Mouse (Mus musculus): ENCODE data around the gene Vwa3b.
A peak's percentile ranks its signal among the peaks of the same experiment; 100 is the strongest.

Gene Vwa3b

DNA sequence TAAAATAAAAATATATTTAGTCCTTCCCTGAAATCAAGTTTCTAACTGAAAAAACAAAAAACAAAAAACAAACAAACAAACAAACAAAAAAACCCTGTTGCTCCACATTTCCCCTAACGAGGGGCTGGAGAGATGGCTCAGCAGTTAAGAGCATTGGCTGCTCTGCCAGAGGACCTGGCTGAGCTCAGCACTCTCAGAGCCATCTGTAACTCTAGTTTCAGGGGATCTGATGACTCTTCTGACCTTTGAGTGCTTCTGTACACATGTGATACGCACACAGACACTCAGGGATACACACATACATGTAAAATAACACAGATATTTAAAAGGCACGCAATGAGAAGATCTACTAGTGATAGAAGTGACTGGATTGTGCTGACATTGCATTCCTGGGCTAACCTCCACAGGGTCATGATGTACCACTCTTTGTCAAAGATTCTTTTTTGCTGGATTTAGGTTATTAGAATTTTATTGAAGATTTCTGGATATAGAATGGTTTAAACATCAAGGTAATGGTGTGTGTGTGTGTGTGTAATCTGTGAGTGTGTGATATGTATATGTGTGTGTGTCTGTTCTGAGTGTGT lies 14.7 kb upstream of the Vwa3b start:
- no peak for DNase-seq (ENCODE audit: low read depth)

DNA sequence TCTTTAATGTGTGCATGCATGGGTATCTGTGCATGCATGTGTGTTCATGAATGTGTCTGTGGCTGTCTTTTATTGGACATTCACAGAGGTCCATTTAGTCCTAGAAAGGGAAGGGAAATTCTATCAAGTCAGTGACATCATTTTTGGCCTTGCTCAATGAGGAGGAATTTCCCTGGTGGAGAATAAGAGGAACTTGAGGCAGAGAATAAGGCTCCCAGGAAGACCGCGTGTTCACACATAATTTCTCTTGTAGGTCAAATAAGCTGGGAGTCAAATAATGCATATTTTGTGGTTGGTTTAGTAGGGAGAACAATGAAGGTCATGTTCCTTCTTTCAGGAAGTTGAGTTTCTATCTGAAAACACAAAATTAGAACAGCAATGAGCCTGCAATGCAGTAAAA lies 13.4 kb upstream of the Vwa3b start:
- DNase-seq (ENCODE audit: low read depth): no peak

DNA sequence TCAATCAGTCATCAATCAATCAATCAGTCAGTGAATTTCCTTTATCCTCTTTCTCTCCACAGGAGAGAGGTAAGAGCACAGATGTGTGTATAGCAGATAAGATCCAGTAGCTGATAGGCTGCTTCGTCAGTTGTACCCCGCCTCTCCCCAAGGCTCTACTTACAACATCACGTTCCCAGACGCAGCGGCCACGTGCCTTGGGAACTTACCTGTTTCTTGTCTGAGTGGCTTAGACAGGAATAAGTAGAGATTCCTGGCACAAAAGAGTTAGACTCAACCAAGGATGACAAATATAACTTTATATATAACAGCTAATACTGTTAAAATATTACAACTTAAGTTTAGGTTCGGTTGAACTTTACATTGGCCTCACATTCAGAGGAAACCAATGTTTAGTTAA lies 12.7 kb upstream of the Vwa3b start:
- DNase-seq (ENCODE audit: low read depth): no peak

DNA sequence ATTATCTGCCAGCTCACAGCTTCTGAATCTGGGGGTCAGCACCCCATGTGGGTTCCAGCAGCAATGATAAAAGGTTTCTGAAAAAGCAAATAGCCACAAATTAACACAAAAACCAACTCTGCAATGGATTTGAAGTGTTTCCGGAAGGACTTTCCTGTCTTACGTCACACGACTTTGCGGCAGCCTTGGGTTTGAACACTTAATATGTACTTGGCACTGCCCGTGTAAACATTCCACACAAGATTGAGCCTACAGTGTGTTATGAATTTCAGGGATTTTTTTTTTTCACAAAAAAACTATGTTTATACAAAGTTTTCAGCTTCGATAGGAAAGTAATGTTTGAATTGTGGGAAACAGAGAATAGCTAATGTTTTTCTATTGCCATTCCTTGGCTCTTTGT lies 7.4 kb upstream of the Vwa3b start:
- DNase-seq (ENCODE audit: low read depth): no peak

DNA sequence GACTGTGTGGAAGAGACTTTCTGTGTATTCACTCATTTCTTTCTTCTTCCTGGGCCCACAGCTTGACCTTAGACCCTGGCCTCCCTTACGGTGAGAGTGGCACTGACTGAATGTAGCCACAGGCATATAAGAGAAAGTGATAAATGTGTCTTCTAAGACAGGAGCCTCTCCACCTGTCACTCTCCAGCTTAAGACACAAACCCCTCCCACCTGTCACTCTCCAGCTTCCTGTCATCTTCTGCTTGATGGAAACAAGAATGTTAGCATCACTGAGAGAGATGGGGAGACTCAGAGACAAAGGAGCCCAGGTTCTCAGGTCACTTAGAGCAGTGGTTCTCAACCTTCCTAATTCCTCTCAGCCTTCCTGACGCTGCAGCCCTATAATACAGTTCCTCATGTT lies 3.7 kb upstream of the Vwa3b start:
- DNase-seq (ENCODE audit: low read depth): peak; percentile 65

DNA sequence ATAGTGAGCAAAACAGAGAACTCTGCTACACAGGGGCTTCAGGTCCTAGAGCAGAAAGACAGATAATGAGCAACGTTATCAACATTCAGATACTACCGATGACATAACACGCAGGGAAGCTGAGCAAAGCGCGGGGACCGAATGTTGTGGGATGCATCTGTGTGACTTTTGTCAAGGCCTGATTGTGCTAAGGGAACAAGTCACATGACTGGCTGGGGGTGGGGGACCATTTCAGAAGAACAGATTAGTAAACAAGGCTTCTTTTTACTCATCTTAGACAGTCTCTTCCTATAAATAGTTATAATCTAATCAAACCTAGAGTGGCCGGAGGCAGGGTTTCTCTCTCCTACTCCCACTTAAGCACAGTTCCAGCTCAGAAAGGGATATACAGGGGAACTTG lies 1.7 kb upstream of the Vwa3b start:
- DNase-seq (ENCODE audit: low read depth): no peak

DNA sequence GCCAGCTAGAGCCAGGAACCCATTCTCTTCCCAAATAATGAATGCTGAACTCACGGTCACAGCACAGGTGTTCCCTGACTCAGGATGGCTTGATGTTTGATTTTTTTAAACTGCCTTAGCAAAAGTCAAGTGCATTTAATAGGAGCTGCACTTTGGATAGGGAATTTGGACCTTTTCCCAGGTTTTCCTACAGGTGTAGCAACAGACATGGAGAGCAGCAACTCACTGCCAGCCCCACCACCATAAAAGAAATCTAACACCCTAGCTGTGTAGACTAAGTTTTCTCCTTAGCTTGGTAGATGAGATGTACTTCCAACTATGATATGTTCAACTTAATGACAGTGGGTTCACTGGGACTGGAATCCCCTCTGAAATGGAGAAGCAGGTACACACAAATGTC lies 1.0 kb upstream of the Vwa3b start:
- DNase-seq (ENCODE audit: low read depth): no peak

DNA sequence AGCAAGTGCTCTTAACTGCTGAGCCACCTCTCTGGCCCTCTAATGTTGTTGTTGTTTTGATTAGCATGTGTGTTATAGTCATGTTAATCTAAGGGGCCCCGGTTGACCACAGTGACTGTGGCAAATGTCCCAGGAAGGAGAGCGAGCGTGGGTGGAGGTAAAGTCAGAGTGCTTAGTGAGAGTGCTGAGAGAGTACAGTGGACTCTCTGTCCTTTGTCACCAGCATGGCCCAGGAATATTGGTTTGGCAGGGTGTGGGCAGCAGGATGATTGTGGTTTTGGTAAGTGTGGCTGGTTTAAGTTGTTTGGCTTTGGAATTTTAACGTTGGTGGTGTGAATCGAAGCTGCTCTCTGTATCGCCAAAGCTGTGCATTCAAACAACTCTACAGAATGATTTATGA lies 470 bp downstream of the Vwa3b start:
- DNase-seq (ENCODE audit: low read depth): no peak

DNA sequence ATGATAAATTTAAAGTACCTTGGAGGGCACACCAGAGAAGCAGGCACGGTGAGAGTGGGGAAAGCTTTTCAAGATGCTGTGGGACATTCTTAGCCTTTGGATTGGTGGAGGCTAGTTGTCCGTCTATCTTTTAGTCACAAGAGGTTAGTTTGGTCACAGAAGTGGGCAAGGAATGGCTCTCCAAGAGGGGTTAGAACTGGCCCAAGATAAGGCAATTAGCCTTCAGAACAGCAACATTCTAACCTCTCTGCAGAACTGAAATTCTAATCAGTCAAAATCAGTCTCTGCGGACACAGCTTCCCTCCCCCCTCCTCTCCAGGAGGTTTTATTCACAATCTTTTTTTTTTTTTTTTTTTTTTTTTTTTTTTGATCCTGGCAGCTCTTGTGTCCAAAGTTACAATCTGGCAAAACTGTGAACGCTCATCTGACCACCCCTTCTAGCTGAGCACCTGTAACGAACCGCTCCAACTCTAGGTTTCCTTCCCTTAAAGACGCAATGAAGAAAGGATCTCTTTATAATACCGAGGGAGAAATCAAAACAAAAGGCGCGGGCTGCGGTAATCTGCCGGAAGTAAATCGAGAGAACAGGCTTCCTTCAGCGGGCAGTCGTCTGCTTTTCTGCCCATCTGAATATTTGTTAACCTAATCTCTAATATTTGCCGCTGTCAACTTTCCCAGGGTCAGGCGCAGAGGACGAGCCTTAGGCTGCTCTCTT lies 2.2 kb downstream of the Vwa3b start:
- DNase-seq (ENCODE audit: low read depth): peak; percentile 69

DNA sequence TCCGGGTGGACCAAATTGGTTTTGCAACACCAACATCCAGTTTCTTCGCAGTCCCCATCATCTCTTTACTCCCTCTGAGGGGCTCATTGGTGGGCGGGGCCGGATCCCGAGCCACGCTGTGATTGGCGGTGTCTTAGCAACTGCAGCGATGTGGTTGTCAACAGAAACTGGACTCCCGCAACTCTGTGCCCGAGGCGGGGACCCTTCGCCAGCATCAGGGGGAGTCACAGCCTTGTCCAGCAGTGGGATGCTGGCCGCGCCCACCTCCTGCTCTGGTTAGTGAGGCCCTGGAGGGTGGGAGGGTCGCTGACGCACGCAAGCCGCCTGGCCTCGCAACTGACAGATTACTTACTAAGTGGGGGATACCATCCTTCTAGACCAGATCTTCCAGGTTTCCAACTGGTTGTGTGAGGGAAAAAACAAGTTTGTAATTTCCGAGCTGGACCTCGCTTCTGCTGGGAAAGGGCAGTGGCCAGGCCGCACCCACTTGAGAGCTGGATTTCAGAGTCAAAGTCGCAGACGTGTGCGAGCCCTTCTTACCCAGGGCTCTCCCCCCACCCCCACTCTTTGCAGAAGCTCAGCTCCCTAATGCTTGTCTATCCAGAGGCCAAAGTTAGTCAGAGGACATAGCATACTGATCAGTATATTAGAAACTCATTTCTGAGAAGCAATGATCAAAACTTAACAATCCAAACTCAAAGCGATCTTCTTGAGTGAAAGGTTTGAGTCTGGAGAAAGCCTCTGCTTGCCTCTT lies 2.9 kb downstream of the Vwa3b start:
- peak; percentile 67 for DNase-seq (ENCODE audit: low read depth)

DNA sequence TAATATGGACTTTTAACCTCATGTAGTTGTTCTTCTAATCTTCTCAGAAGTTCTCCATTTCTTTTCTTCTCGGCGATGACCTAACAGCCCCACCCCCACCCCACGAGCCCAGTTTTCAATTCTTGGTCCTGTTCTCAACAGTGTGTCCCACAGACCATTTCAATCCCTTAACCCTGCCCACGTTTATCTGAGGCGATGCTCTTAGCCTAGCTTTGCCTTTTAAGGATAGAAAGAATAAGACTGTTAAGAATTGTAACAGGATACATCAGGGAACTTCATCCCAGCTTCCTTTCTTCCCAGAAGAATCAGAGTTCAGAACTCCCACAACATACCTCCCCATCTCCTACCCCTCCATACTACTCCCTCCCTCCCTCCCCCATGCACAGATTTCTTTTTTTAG lies 3.5 kb downstream of the Vwa3b start:
- no peak for DNase-seq (ENCODE audit: low read depth)

DNA sequence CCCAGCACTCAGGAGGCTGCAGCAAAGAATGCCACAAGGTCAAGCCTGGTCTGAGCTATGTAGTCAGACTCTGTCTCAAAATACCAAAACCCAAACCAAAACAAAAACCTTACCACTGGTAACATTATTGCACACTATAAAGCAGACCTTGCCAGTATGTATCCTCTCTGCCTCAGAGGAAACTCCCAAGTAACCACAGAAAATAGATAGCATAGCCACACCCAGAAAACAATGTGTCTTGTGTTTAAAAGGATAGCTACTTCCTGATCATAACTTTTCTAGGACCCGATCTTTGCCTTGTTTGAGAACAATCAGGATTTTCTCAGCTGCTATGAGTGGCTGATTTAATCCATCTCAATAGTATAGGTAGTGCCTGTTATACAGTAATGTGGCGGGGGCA lies 4.3 kb downstream of the Vwa3b start:
- DNase-seq (ENCODE audit: low read depth): peak; percentile 67

DNA sequence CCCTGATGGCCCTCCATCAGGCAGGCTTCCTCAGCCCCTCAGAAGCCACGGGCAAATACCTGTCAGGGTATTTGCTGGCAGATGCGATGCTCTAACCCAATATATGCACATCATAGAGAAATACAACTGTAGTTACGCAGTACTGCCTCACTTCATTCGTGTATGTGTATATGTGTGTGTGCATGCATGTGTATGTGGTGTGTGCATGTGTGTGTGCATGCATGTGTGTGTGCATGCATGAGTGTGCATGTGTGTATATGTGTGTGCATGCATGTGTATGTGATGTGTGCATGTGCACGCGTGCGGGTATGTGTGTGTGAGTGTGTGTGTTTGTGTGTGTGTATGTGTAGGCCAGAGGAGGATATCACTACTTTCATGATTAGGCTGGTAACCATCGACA lies 9.5 kb downstream of the Vwa3b start:
- no peak for DNase-seq (ENCODE audit: low read depth)

DNA sequence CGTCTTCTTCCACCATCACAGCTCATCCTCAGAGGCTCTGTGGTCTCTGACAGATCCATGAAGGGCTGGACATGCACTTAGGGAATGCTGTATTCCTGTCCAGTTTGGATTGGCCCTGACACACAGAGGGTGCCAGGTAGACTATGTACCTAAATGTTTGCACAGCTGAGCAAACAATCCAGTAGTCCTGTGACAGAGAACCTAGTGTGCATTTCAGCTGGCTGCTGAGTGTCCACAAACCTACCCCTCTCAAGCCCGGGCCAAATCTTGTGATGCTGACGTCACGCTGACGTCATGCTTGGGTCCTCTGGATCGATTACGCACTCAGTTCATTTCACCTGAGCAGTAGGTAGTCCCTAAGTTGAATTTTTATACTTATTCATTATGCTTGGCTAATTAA lies 14.7 kb downstream of the Vwa3b start:
- no peak for DNase-seq (ENCODE audit: low read depth)

DNA sequence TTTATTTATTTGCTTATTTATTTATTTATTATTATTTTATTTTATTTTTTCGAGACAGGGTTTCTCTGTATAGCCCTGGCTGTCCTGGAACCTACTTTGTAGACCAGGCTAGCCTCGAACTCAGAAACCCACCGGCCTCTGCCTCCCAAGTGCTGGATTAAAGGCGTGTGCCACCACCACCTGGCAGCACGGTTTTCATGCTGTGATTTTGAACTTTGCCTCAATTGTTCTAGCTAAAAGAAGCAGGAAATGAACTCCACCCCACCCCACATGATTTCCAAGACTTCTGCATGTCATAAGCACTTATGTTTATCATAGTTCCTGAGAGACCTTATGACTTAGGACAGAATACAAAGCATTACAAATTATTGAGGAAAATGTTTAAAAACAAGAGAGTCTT lies 15.5 kb downstream of the Vwa3b start:
- no peak for DNase-seq (ENCODE audit: low read depth)

DNA sequence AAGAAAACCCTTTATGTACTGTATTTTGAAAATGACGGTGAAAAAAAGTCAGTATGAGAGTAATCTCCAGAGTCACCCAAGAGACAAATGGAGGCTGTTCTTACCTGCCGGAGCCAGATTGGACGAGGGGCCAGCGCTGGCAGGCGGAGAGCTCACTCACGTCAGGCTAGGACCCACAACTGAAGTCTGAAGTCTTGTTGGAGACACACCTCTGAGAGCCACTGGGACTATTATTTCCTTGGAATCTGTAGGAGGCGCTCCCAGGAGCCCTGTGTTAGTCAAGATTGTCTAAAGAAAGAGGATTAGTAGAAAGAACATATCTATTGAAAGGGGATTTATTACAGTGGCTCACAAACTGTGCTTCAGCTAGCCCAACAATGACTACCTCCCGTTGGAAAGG lies 16.4 kb downstream of the Vwa3b start:
- DNase-seq (ENCODE audit: low read depth): no peak

DNA sequence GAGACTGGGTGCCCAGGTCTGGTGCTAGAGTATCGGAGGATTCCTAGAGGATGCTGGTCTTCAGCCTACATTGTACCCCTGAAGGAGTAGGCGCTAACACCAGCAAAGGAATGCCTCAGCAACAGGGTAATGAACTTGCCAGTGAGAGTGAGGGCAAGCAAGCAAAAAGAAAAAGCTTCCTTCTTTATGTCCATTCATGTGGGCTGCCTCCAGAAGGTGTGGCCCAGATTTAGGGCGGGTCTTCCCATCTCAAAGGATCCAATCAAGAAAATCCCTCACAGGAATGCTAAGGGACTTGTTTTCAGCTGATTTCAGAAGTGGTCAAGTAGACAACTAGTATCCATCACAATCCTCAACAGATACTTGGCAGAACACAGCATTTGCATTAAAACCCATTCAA lies 16.8 kb downstream of the Vwa3b start:
- DNase-seq (ENCODE audit: low read depth): no peak

DNA sequence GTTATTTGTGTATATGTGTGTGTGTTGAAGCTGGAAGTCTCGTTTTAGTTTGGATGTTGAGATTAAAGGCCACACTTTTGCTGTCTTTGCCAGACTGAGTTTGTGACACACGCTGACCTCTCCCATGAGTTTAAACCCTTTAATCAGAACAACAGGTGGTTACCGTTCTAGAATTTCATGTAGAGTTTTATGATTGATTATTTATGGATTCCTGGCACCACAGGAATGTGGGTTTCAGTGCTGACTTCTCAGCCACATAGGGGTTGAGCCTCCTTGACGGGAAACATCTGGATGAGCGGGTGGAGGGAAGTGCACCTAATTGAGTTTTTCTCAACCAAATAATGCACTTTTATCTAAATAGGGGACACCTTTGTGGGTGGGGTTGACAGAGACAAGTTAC lies 19.1 kb downstream of the Vwa3b start:
- no peak for DNase-seq (ENCODE audit: low read depth)

DNA sequence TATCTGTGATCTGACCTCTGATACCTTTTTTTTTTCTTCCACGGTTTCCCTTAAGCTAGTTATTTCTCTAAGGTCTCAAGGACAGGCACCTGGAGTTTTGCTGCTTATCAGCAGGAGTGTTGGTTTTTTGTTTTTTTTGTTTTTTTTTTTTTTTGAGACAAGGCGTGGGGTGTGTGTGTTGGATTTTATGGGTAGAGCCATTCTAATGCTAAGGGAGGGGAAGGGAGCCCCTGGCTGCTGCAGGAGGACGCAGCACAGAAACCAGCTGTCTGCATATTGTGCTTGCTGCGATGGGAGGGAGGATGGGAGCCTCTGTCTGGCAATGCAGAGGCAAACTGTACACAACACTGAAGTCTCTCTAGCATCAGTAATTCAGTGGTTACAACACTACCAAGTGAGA lies 22.8 kb downstream of the Vwa3b start:
- no peak for DNase-seq (ENCODE audit: low read depth)

DNA sequence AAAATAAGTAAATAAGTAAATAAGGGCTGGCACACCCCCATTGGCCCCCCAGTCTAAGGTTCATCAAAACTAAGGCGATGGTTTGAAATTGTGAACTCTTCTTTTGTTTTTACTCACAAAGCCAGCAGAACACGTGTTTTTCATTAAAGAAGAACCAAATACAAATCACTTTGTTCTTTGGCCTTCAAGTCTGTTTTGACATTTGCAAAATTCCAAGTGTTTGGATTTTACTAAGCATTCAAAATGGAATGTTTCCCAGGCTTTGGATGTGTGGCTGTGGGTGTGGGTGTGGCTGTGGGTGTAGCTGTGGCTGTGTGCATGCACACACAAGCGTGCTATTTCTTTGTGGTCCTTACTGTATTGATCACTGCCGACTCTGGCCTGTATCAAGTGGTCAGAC lies 27.3 kb downstream of the Vwa3b start:
- no peak for DNase-seq (ENCODE audit: low read depth)

DNA sequence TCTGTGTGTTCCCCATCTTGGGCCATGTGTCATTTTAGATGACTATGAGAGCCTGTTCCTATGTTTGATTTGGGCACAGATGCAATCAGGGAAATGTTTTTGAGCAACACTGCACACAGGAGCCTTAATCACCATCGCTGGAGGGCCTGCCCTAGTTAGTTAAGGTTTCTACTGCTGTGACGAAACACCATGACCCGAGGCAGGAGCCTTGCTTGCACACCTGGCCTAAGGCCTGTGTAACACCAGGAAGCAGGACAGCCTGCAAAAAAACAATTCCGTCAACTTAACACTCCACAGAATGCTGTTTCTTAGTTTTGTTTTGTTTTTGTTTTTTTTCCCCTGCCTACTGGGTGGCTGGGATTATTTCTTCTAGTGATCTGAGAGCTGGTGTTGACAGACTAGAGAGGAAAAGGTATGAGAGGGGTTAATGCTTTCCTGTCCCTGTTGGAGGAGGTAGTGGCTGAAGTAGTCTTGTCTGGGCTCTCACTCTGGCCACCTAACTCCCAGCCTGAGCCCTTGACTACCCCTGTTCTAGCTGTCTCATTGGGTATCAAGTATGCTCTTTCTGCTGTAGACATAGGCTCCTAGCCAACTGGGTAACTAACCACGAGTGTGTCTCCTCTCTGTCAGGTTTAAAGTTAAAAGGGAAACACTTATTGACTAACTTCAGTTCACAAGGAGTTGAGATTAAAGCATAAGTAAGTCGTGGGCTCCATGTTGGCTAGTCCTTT lies 30.6 kb downstream of the Vwa3b start:
- no peak for DNase-seq (ENCODE audit: low read depth)

DNA sequence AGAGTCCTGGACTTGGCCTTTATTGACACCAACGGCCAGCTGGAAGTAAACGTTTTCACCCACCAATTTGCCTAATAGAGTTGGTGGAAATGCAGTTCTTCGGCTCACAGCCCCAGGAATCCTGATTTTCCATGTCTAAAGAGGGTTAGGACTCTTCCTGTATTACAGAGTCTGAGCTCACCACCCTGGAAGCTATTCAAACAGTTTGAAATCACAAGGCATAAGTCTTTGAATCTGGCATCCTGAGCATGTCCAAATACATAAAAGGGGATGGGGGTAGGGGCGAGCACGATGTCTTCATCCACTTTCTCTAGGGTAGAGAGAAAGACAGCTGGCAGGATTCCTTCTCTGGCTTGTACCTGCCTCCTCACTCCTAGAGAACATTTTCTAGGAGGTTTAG lies 34.5 kb downstream of the Vwa3b start:
- no peak for DNase-seq (ENCODE audit: low read depth)

DNA sequence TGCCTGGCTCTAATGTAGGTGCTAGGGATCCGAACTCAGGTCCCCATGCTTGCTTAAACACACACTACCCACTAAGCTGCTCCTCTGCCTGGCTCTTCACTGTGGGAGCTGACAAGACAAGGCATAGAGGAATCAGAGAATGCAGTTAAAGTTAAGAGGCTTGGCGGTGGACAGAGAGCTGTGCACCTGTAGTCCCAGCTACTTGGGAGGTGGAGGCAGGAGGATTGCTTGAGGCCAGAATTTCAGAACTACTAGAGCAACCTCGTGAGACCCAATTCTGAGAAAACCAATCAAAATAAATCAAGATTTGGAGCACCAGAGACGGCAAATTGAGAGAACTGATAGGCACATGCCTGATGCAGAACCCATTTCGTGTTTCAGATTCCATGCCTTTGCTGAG lies 36.7 kb downstream of the Vwa3b start:
- no peak for DNase-seq (ENCODE audit: low read depth)
